In genomic region chr6:120667422-120667781, GRCm38 (mm10) we compare ENCODE assay signal across 8 mouse cellular contexts. TPM values are rescaled to one million over a fixed set of nuclear protein-coding genes. Genes with fewer than 3 reads are reported as not detected.
DNase-seq lines count a peak whose midpoint lies in the region; ATAC-seq and TF ChIP-seq lines count a peak whose summit lies in the region.

No protein-coding gene starts in this region.

- peak overlapping the region; percentile 93 for H3K9ac ChIP-seq in liver, embryonic 11.5 days (ENCODE audit: low read depth, low read length)
- H3K9ac ChIP-seq in stomach, postnatal 0 days (ENCODE audit: low read length): peak overlapping the region; percentile 68

- ATAC-seq in liver, embryonic 11.5 days (replicated peaks; ENCODE audit: low FRiP score): no peak
- ATAC-seq in stomach, postnatal 0 days (ENCODE audit: low FRiP score, low TSS enrichment): no peak

- H3K9me3 ChIP-seq in heart, embryonic 10.5 days: no peaks in the 10 kb centered on the region
- H3K9me3 ChIP-seq in liver, embryonic 11.5 days (ENCODE audit: control insufficient read depth, low read length): no peaks in the 10 kb centered on the region
- no peaks in the 10 kb centered on the region for H3K9me3 ChIP-seq in stomach, postnatal 0 days (ENCODE audit: control insufficient read depth, low read length)

- H3K4me1 ChIP-seq in heart, embryonic 10.5 days: peaks cover 4% of the 10 kb centered on the region; the same call in 1 of the 2 replicates
- peaks cover 8% of the 10 kb centered on the region for H3K4me1 ChIP-seq in thymus, adult 2 months (replicated peaks; ENCODE audit: control insufficient read depth, insufficient read depth, low read length)
- H3K4me1 ChIP-seq in liver, embryonic 11.5 days (replicated peaks; ENCODE audit: control insufficient read depth, insufficient read depth, low read length): peaks cover 9% of the 10 kb centered on the region
- H3K4me1 ChIP-seq in stomach, postnatal 0 days (replicated peaks; ENCODE audit: control insufficient read depth, insufficient read depth): no peaks in the 10 kb centered on the region

- TF ChIP-seq EP300 in stomach, postnatal 0 days (optimal IDR thresholded peaks at IDR 0.05): no peak

- no peaks in the 10 kb centered on the region for H3K36me3 ChIP-seq in heart, embryonic 10.5 days
- no peaks in the 10 kb centered on the region for H3K36me3 ChIP-seq in thymus, adult 2 months (ENCODE audit: control insufficient read depth, insufficient read depth, low read length)
- no peaks in the 10 kb centered on the region for H3K36me3 ChIP-seq in liver, embryonic 11.5 days (ENCODE audit: control insufficient read depth, insufficient read depth, low read length)
- H3K36me3 ChIP-seq in stomach, postnatal 0 days (ENCODE audit: control insufficient read depth, insufficient read depth, low read length): no peaks in the 10 kb centered on the region

- peak overlapping the region; percentile 98 for H3K27ac ChIP-seq in heart, embryonic 10.5 days
- H3K27ac ChIP-seq in thymus, adult 2 months (ENCODE audit: control insufficient read depth, insufficient read depth, low read length): no peak overlapping the region
- peak overlapping the region; percentile 98 for H3K27ac ChIP-seq in liver, embryonic 11.5 days (ENCODE audit: low read depth, low read length)
- H3K27ac ChIP-seq in stomach, postnatal 0 days (replicated peaks): no peak overlapping the region

- TF ChIP-seq POLR2A in thymus, adult 2 months (IDR thresholded peaks at IDR 0.05; ENCODE audit: control insufficient read depth, extremely low read depth, insufficient read depth, low read length, poor library complexity): no peak

- 1% methylated on average over 7 of the region's 7 CpGs for WGBS in heart, embryonic 10.5 days
- 4% methylated on average over 7 of the region's 7 CpGs for WGBS in thymus, adult 2 months
- under 1% methylated on average over 7 of the region's 7 CpGs for WGBS in liver, embryonic 11.5 days
- WGBS in stomach, postnatal 0 days: under 1% methylated on average over 7 of the region's 7 CpGs

- DNase-seq in heart, embryonic 10.5 days (ENCODE audit: low spot score): no peak
- no peak for DNase-seq in heart, adult 18-20 months
- no peak for DNase-seq in thymus, adult 2 months
- DNase-seq in thymus, postnatal 0 days (ENCODE audit: low spot score): no peak
- no peak for DNase-seq in liver, embryonic 11.5 days (ENCODE audit: low spot score)
- DNase-seq in stomach, postnatal 0 days (ENCODE audit: low spot score): no peak
- DNase-seq in adrenal gland, adult 2 months: no peak
- DNase-seq in kidney, adult 9 months: no peak

- peak overlapping the region; percentile 96 for H3K4me2 ChIP-seq in liver, embryonic 11.5 days
- peak overlapping the region; percentile 99 for H3K4me2 ChIP-seq in stomach, postnatal 0 days (replicated peaks; ENCODE audit: low read depth)

- no peak for TF ChIP-seq CTCF in thymus, adult 2 months (IDR thresholded peaks at IDR 0.05; ENCODE audit: borderline replicate concordance, control insufficient read depth, extremely low read depth, insufficient read depth, low read length, poor library complexity)
- TF ChIP-seq CTCF in stomach, postnatal 0 days (IDR thresholded peaks at IDR 0.05; ENCODE audit: low read depth): no peak

- H3K4me3 ChIP-seq in heart, embryonic 10.5 days: peak overlapping the region; percentile 94
- H3K4me3 ChIP-seq in thymus, adult 2 months (ENCODE audit: control insufficient read depth, insufficient read depth, low read length): peak overlapping the region; percentile 39; the same call in 1 of the 2 replicates
- peak overlapping the region; percentile 93 for H3K4me3 ChIP-seq in liver, embryonic 11.5 days (ENCODE audit: low read depth, low read length)
- H3K4me3 ChIP-seq in stomach, postnatal 0 days (ENCODE audit: low read depth, low read length): peak overlapping the region; percentile 67

- no peaks in the 10 kb centered on the region for H3K27me3 ChIP-seq in heart, embryonic 10.5 days (ENCODE audit: insufficient read depth, poor library complexity, severe bottlenecking)
- H3K27me3 ChIP-seq in thymus, adult 2 months (ENCODE audit: control insufficient read depth, insufficient read depth, low read length): peaks cover 19% of the 10 kb centered on the region
- H3K27me3 ChIP-seq in liver, embryonic 11.5 days (replicated peaks; ENCODE audit: control insufficient read depth, insufficient read depth, low read length): no peaks in the 10 kb centered on the region
- no peaks in the 10 kb centered on the region for H3K27me3 ChIP-seq in stomach, postnatal 0 days (ENCODE audit: control insufficient read depth, insufficient read depth, low read length)

RNA-seq across cellular contexts. Expression of gene Cecr2, which starts 1.2 kb away (rescaled TPM):
- 3.8 and 5.2 TPM in 2 replicates for polyA plus RNA-seq in heart, embryonic 10.5 days (2016; fragmentation: Nextera tagmentation; extraction: Ambion mirVana)
- total RNA-seq in heart, adult 18-20 months (2021): 10 to 100 TPM in 1 of 2 experiments, 1 to 10 TPM in 1; 9.8 to 12.5 TPM
- polyA plus RNA-seq in thymus, adult 2 months (2012; rRNA removed): 1.6 and 2.1 TPM in 2 replicates
- polyA plus RNA-seq in thymus, postnatal 0 days (2015; fragmentation: Nextera tagmentation; extraction: Ambion mirVana): 0.68 and 0.75 TPM in 2 replicates
- 11.9 and 13.3 TPM in 2 replicates for polyA plus RNA-seq in liver, embryonic 11.5 days (2014; fragmentation: Nextera tagmentation; extraction: Ambion mirVana)
- 0.56 and 0.65 TPM in 2 replicates for polyA plus RNA-seq in stomach, postnatal 0 days (2015; fragmentation: Nextera tagmentation; extraction: Ambion mirVana)
- total RNA-seq in adrenal gland, adult 2 months (2021): 1 to 10 TPM; 5.9 to 6.8 TPM
- 4.4 and 5.2 TPM in 2 replicates for polyA plus RNA-seq in adrenal gland, adult 2 months (2012; rRNA removed)

Comparison
In these comparisons a context has a peak if more than half of its experiments do, and no peak if none do; other contexts are left out.
1. H3K27ac ChIP-seq: peak in heart, embryonic 10.5 days (single experiment) and liver, embryonic 11.5 days (single experiment); none in thymus, adult 2 months (single experiment) and stomach, postnatal 0 days (single experiment).
2. H3K4me3 ChIP-seq: peak in every context shown above with its lines; median percentile 94 in heart, embryonic 10.5 days; 93 in liver, embryonic 11.5 days; 67 in stomach, postnatal 0 days; 39 in thymus, adult 2 months.